Mouse (Mus musculus) intestine, postnatal 0 days (tissue): ENCODE results near the gene Rpl22. TPM values are rescaled to one million over a fixed set of nuclear protein-coding genes. Genes with fewer than 3 reads are reported as not detected.

ENCODE experiments used
- ATAC-seq: fragments of 200-750 bp; cut with Nextera tagmentation; 2 replicates; pipeline ENCODE4 v1.8.0; 2017; ENCODE audit warnings: mild to moderate bottlenecking, moderate TSS enrichment, moderate library complexity
- H3K27ac ChIP-seq: fragments of 300-500 bp; sonication (generic); 2 replicates; pipeline ENCODE4 v1.5.1; 2014; ENCODE audit warnings: mild to moderate bottlenecking, low read depth, low read length, moderate library complexity
- H3K27me3 ChIP-seq: fragments of 300-500 bp; sonication (generic); replicated peaks from 2 replicates; pipeline ENCODE4 v1.6.1; 2014; ENCODE audit warnings: low read length, mixed read lengths; ENCODE audit not compliant: control insufficient read depth, insufficient read depth
- H3K36me3 ChIP-seq: fragments of 300-500 bp; sonication (generic); 2 replicates; pipeline ENCODE4 v1.6.1; 2014; ENCODE audit warnings: mild to moderate bottlenecking, moderate library complexity; ENCODE audit not compliant: control insufficient read depth, insufficient read depth
- H3K4me1 ChIP-seq: fragments of 300-500 bp; sonication (generic); replicated peaks from 2 replicates; pipeline ENCODE4 v1.6.1; 2014; ENCODE audit warnings: antibody characterized with exemption, low read length, mixed read lengths; ENCODE audit not compliant: control insufficient read depth, insufficient read depth
- H3K4me2 ChIP-seq: fragments of 300-500 bp; sonication (generic); replicated peaks from 2 replicates; pipeline ENCODE4 v1.6.1; 2014; ENCODE audit warnings: low read depth, mild to moderate bottlenecking, moderate library complexity
- H3K4me3 ChIP-seq: fragments of 300-500 bp; sonication (generic); 2 replicates; pipeline ENCODE4 v1.5.1; 2014; ENCODE audit warnings: low read depth, low read length
- H3K9ac ChIP-seq: fragments of 300-500 bp; sonication (generic); 2 replicates; pipeline ENCODE4 v1.6.1; 2014; ENCODE audit warnings: mild to moderate bottlenecking, low read depth, low read length
- H3K9me3 ChIP-seq: fragments of 300-500 bp; sonication (generic); 2 replicates; pipeline ENCODE4 v1.6.1; 2016; ENCODE audit warnings: mixed run types; ENCODE audit not compliant: control insufficient read depth
- CTCF ChIP-seq: sonication (generic); IDR thresholded peaks from 2 replicates; pipeline ENCODE4 v1.5.1; 2016; ENCODE audit warnings: low read depth, mild to moderate bottlenecking, control low read depth, antibody characterized with exemption, moderate library complexity
- WGBS: fragments of 180-500 bp; shearing (Covaris S2); extraction: QIAGEN DNeasy Blood & Tissue Kit; methylation state at CpG from one replicate; pipeline ENCODE4 v1.1.7; 2014; 5-methylcytosine and 5-hydroxymethylcytosine counted together
- polyA plus RNA-seq: library from polyadenylated mRNA; unstranded; fragments of >200 nt; fragmentation: Nextera tagmentation; extraction: Ambion mirVana; gene quantifications from 2 replicates; pipeline ENCODE4 v1.2.1, GENCODE M21; 2015

Rpl22 gene
- polyA plus RNA-seq: 281 and 296 TPM in 2 replicates

GRCm38 (mm10) chr4:152325574-152326411 lies at the start of gene Rpl22:
Gene Rpl22, plus strand, starts transcription at chr4:152325742.
- no peaks in the 10 kb centered on the region for H3K27me3 ChIP-seq
- TF ChIP-seq CTCF: peak; percentile 58
- H3K27ac ChIP-seq: peak within 1 kb of the TSS; percentile 31
- H3K9me3 ChIP-seq: no peaks in the 10 kb centered on the region
- H3K36me3 ChIP-seq: peaks cover 21% of the 10 kb centered on the region
- ATAC-seq: peak; percentile 98
- peak within 1 kb of the TSS; percentile 77 for H3K9ac ChIP-seq
- peaks cover 4% of the 10 kb centered on the region for H3K4me1 ChIP-seq
- H3K4me2 ChIP-seq: peak within 1 kb of the TSS; percentile 88
- H3K4me3 ChIP-seq: peak within 1 kb of the TSS; percentile 78
- WGBS: under 1% methylated on average over 70 of the region's 70 CpGs

- TF ChIP-seq CTCF: peak; percentile 77
- ATAC-seq: no peak
- Histone ChIP-seq H3K27me3 (peaks cover 21% of the 10 kb centered on the region), H3K4me1 (no peaks in the 10 kb centered on the region), H3K36me3 (no peaks in the 10 kb centered on the region; the same call in 1 of the 2 replicates), H3K9ac (no peak overlapping the region), H3K4me2 (no peak overlapping the region), H3K9me3 (no peaks in the 10 kb centered on the region), H3K27ac (no peak overlapping the region), H3K4me3 (no peak overlapping the region)
- 56% methylated on average over 10 of the region's 10 CpGs for WGBS
These were observed 48.9 kb upstream of the Rpl22 start for GRCm38 (mm10) chr4:152276389-152277347.

- Histone ChIP-seq H3K27me3 (peaks cover 34% of the 10 kb centered on the region), H3K4me3 (no peak overlapping the region), H3K9me3 (no peaks in the 10 kb centered on the region), H3K4me2 (no peak overlapping the region), H3K9ac (no peak overlapping the region), H3K4me1 (no peaks in the 10 kb centered on the region), H3K36me3 (no peaks in the 10 kb centered on the region; the same call in 1 of the 2 replicates), H3K27ac (no peak overlapping the region)
- no peak for ATAC-seq
- 68% methylated on average over 2 of the region's 2 CpGs for WGBS
- peak; percentile 33 for TF ChIP-seq CTCF
These were observed 47.6 kb upstream of the Rpl22 start for GRCm38 (mm10) chr4:152277916-152278315.

GRCm38 (mm10) chr4:152278986-152279385 lies 46.6 kb upstream of the Rpl22 start:
- no peaks in the 10 kb centered on the region; the same call in 1 of the 2 replicates for H3K36me3 ChIP-seq
- no peaks in the 10 kb centered on the region for H3K9me3 ChIP-seq
- H3K9ac ChIP-seq: no peak overlapping the region
- H3K4me3 ChIP-seq: no peak overlapping the region
- peaks cover 40% of the 10 kb centered on the region for H3K27me3 ChIP-seq
- ATAC-seq: no peak
- TF ChIP-seq CTCF: no peak
- no peak overlapping the region for H3K27ac ChIP-seq
- no peaks in the 10 kb centered on the region for H3K4me1 ChIP-seq
- WGBS: 89% methylated on average over 23 of the region's 23 CpGs
- H3K4me2 ChIP-seq: no peak overlapping the region

GRCm38 (mm10) chr4:152281601-152282000 lies 43.9 kb upstream of the Rpl22 start:
- no peak overlapping the region for H3K27ac ChIP-seq
- no peak overlapping the region for H3K4me2 ChIP-seq
- no peak for ATAC-seq
- H3K4me1 ChIP-seq: no peaks in the 10 kb centered on the region
- no peaks in the 10 kb centered on the region for H3K9me3 ChIP-seq
- H3K27me3 ChIP-seq: peaks cover 55% of the 10 kb centered on the region
- WGBS: 55% methylated on average over 15 of the region's 15 CpGs
- no peak overlapping the region for H3K4me3 ChIP-seq
- H3K36me3 ChIP-seq: no peaks in the 10 kb centered on the region; the same call in 1 of the 2 replicates
- no peak for TF ChIP-seq CTCF
- H3K9ac ChIP-seq: no peak overlapping the region

- peak overlapping the region; percentile 46 for H3K4me2 ChIP-seq
- no peak for TF ChIP-seq CTCF
- H3K36me3 ChIP-seq: no peaks in the 10 kb centered on the region; the same call in 1 of the 2 replicates
- no peak overlapping the region; the same call in 1 of the 2 replicates for H3K9ac ChIP-seq
- H3K9me3 ChIP-seq: no peaks in the 10 kb centered on the region
- H3K27me3 ChIP-seq: peaks cover 66% of the 10 kb centered on the region
- no peak overlapping the region for H3K27ac ChIP-seq
- peak overlapping the region; percentile 18 for H3K4me3 ChIP-seq
- no peak for ATAC-seq
- H3K4me1 ChIP-seq: no peaks in the 10 kb centered on the region
- 21% methylated on average over 34 of the region's 34 CpGs for WGBS
These were observed 42.8 kb upstream of the Rpl22 start for GRCm38 (mm10) chr4:152282721-152283120.
